Mouse (Mus musculus): ENCODE results near the gene Asap3. TPM values are rescaled to one million over a fixed set of nuclear protein-coding genes. Genes with fewer than 3 reads are reported as not detected.

Asap3 gene
- 5.5 and 6.3 TPM in 2 replicates for polyA plus RNA-seq (2012; rRNA removed)

- TF ChIP-seq POLR2A (IDR thresholded peaks at IDR 0.05; ENCODE audit: borderline replicate concordance, insufficient read depth, low read length): no peak
- TF ChIP-seq CTCF (IDR thresholded peaks at IDR 0.05; ENCODE audit: borderline replicate concordance, insufficient read depth, low read depth, low read length): no peak
- WGBS: 1% methylated on average over 54 of the region's 54 CpGs
- peak within 1 kb of the TSS; percentile 53 for H3K4me3 ChIP-seq (replicated peaks; ENCODE audit: insufficient read depth, low read depth, low read length)
- no peaks in the 10 kb centered on the region for H3K27me3 ChIP-seq (ENCODE audit: control insufficient read depth, insufficient read depth, low read length)
- H3K27ac ChIP-seq (ENCODE audit: insufficient read depth, low read length): no peak within 1 kb of the TSS
- peak; percentile 67 to 69 for DNase-seq
- H3K4me1 ChIP-seq (ENCODE audit: control insufficient read depth, insufficient read depth, low read length): no peaks in the 10 kb centered on the region
Measured at GRCm38 (mm10) chr4:136206033-136206893, at the start of gene Asap3. TSS of gene Asap3 (plus strand) at chr4:136206365.

GRCm38 (mm10) chr4:136158498-136158897 is 47.7 kb upstream of the Asap3 start:
- no peak for TF ChIP-seq CTCF (IDR thresholded peaks at IDR 0.05; ENCODE audit: borderline replicate concordance, insufficient read depth, low read depth, low read length)
- no peak for TF ChIP-seq POLR2A (IDR thresholded peaks at IDR 0.05; ENCODE audit: borderline replicate concordance, insufficient read depth, low read length)
- no peak overlapping the region for H3K4me3 ChIP-seq (replicated peaks; ENCODE audit: insufficient read depth, low read depth, low read length)
- H3K27me3 ChIP-seq (ENCODE audit: control insufficient read depth, insufficient read depth, low read length): no peaks in the 10 kb centered on the region
- no peak for DNase-seq
- no peaks in the 10 kb centered on the region for H3K4me1 ChIP-seq (ENCODE audit: control insufficient read depth, insufficient read depth, low read length)
- 79% methylated on average over 6 of the region's 6 CpGs for WGBS
- H3K27ac ChIP-seq (ENCODE audit: insufficient read depth, low read length): no peak overlapping the region

GRCm38 (mm10) chr4:136159802-136160397 is 46.3 kb upstream of the Asap3 start:
- TF ChIP-seq POLR2A (IDR thresholded peaks at IDR 0.05; ENCODE audit: borderline replicate concordance, insufficient read depth, low read length): no peak
- TF ChIP-seq CTCF (IDR thresholded peaks at IDR 0.05; ENCODE audit: borderline replicate concordance, insufficient read depth, low read depth, low read length): peak; percentile 98
- Histone ChIP-seq H3K27ac (ENCODE audit: insufficient read depth, low read length) (no peak overlapping the region), H3K4me1 (ENCODE audit: control insufficient read depth, insufficient read depth, low read length) (no peaks in the 10 kb centered on the region), H3K4me3 (replicated peaks; ENCODE audit: insufficient read depth, low read depth, low read length) (no peak overlapping the region), H3K27me3 (ENCODE audit: control insufficient read depth, insufficient read depth, low read length) (no peaks in the 10 kb centered on the region)
- DNase-seq: peak; percentile 77 to 82
- WGBS: 7% methylated on average over 5 of the region's 5 CpGs

- no peak overlapping the region for H3K4me3 ChIP-seq (replicated peaks; ENCODE audit: insufficient read depth, low read depth, low read length)
- 1% methylated on average over 11 of the region's 11 CpGs for WGBS
- no peaks in the 10 kb centered on the region for H3K4me1 ChIP-seq (ENCODE audit: control insufficient read depth, insufficient read depth, low read length)
- H3K27me3 ChIP-seq (ENCODE audit: control insufficient read depth, insufficient read depth, low read length): no peaks in the 10 kb centered on the region
- DNase-seq: peak; percentile 70 to 84
- no peak overlapping the region for H3K27ac ChIP-seq (ENCODE audit: insufficient read depth, low read length)
- peak; percentile 91 for TF ChIP-seq CTCF (IDR thresholded peaks at IDR 0.05; ENCODE audit: borderline replicate concordance, insufficient read depth, low read depth, low read length)
- no peak for TF ChIP-seq POLR2A (IDR thresholded peaks at IDR 0.05; ENCODE audit: borderline replicate concordance, insufficient read depth, low read length)
Measured at GRCm38 (mm10) chr4:136163448-136163847, 42.7 kb upstream of the Asap3 start.

- Histone ChIP-seq H3K27ac (ENCODE audit: insufficient read depth, low read length) (no peak overlapping the region), H3K4me3 (replicated peaks; ENCODE audit: insufficient read depth, low read depth, low read length) (no peak overlapping the region), H3K27me3 (ENCODE audit: control insufficient read depth, insufficient read depth, low read length) (no peaks in the 10 kb centered on the region), H3K4me1 (ENCODE audit: control insufficient read depth, insufficient read depth, low read length) (no peaks in the 10 kb centered on the region)
- TF ChIP-seq POLR2A (IDR thresholded peaks at IDR 0.05; ENCODE audit: borderline replicate concordance, insufficient read depth, low read length): no peak
- no peak for TF ChIP-seq CTCF (IDR thresholded peaks at IDR 0.05; ENCODE audit: borderline replicate concordance, insufficient read depth, low read depth, low read length)
- no peak for DNase-seq
- WGBS: 71% methylated on average over 8 of the region's 8 CpGs
Measured at GRCm38 (mm10) chr4:136164981-136165380, 41.2 kb upstream of the Asap3 start.

GRCm38 (mm10) chr4:136167701-136168100 is 38.5 kb upstream of the Asap3 start:
- H3K27me3 ChIP-seq (ENCODE audit: control insufficient read depth, insufficient read depth, low read length): no peaks in the 10 kb centered on the region
- H3K27ac ChIP-seq (ENCODE audit: insufficient read depth, low read length): no peak overlapping the region
- no peak for DNase-seq
- 79% methylated on average over 3 of the region's 3 CpGs for WGBS
- H3K4me1 ChIP-seq (ENCODE audit: control insufficient read depth, insufficient read depth, low read length): no peaks in the 10 kb centered on the region
- no peak for TF ChIP-seq POLR2A (IDR thresholded peaks at IDR 0.05; ENCODE audit: borderline replicate concordance, insufficient read depth, low read length)
- TF ChIP-seq CTCF (IDR thresholded peaks at IDR 0.05; ENCODE audit: borderline replicate concordance, insufficient read depth, low read depth, low read length): no peak
- H3K4me3 ChIP-seq (replicated peaks; ENCODE audit: insufficient read depth, low read depth, low read length): no peak overlapping the region

- 86% methylated on average over 4 of the region's 4 CpGs for WGBS
- no peak for DNase-seq
- no peaks in the 10 kb centered on the region for H3K27me3 ChIP-seq (ENCODE audit: control insufficient read depth, insufficient read depth, low read length)
- no peaks in the 10 kb centered on the region for H3K4me1 ChIP-seq (ENCODE audit: control insufficient read depth, insufficient read depth, low read length)
- TF ChIP-seq CTCF (IDR thresholded peaks at IDR 0.05; ENCODE audit: borderline replicate concordance, insufficient read depth, low read depth, low read length) (no peak), POLR2A (IDR thresholded peaks at IDR 0.05; ENCODE audit: borderline replicate concordance, insufficient read depth, low read length) (no peak)
- H3K27ac ChIP-seq (ENCODE audit: insufficient read depth, low read length): no peak overlapping the region
- no peak overlapping the region for H3K4me3 ChIP-seq (replicated peaks; ENCODE audit: insufficient read depth, low read depth, low read length)
Measured at GRCm38 (mm10) chr4:136170401-136170800, 35.8 kb upstream of the Asap3 start.

GRCm38 (mm10) chr4:136171455-136171854 is 34.7 kb upstream of the Asap3 start:
- H3K4me3 ChIP-seq (replicated peaks; ENCODE audit: insufficient read depth, low read depth, low read length): peak overlapping the region; percentile 15
- no peaks in the 10 kb centered on the region for H3K4me1 ChIP-seq (ENCODE audit: control insufficient read depth, insufficient read depth, low read length)
- TF ChIP-seq POLR2A (IDR thresholded peaks at IDR 0.05; ENCODE audit: borderline replicate concordance, insufficient read depth, low read length): no peak
- TF ChIP-seq CTCF (IDR thresholded peaks at IDR 0.05; ENCODE audit: borderline replicate concordance, insufficient read depth, low read depth, low read length): no peak
- H3K27ac ChIP-seq (ENCODE audit: insufficient read depth, low read length): no peak overlapping the region
- 21% methylated on average over 12 of the region's 12 CpGs for WGBS
- DNase-seq: no peak
- no peaks in the 10 kb centered on the region for H3K27me3 ChIP-seq (ENCODE audit: control insufficient read depth, insufficient read depth, low read length)
